Mouse (Mus musculus): ENCODE results near the gene Samd11. TPM values are rescaled to one million over a fixed set of nuclear protein-coding genes. Genes with fewer than 3 reads are reported as not detected.

Samd11 gene
- total RNA-seq, 2 experiments from 2014 or later = 3.9 to 4.7 TPM

- intact Hi-C loops (cut with DNase I) = no loop called here
- no peak for DNase-seq (ENCODE audit: low spot score in 2 of 2)
Measured at GRCm38 (mm10) chr4:156217022-156217669, 38.3 kb downstream of the Samd11 start.

GRCm38 (mm10) chr4:156216196-156216595 lies 39.3 kb downstream of the Samd11 start:
- no peak for DNase-seq (ENCODE audit: low spot score in 2 of 2)
- intact Hi-C loops (cut with DNase I) = no loop called here

DNA sequence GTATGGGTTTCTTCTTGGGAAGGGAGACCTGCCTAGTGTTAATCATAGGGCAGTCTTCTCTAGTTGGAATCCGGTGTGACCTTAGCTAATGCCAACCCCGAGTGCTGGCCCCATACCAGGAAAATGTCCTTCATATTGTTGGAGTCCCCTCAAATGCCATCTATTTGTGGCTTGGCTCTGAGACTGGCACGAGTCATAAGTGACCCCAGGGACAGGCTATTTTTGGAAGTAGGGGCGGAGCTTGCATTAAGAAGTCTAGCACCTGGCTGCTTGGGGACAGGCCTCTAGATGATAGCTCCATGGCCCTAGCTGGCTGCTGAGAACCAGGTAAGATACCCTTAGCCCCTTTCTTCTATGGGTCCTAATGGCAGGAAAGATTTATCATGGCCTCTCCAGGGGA lies 39.8 kb downstream of the Samd11 start, which contains the start of gene Perm1:
Gene Perm1, plus strand, starts transcription at position 220 of the 400 bp plus-strand sequence.
- no peak for DNase-seq (ENCODE audit: low spot score in 2 of 2)
- intact Hi-C loops (cut with DNase I) = no loop called here

GRCm38 (mm10) chr4:156213134-156213533 lies 42.3 kb downstream of the Samd11 start:
- intact Hi-C loops (cut with DNase I) = loop anchor here (2.0 kb wide), 1 partner anchor 14 kb away; no protein-coding TSS in a partner anchor

GRCm38 (mm10) chr4:156209963-156210635 lies 45.4 kb downstream of the Samd11 start:
- intact Hi-C loops (cut with DNase I) = no loop called here

More at GRCm38 (mm10) chr4:156213134-156213533, 42.3 kb downstream of the Samd11 start:
- no peak for DNase-seq (ENCODE audit: low spot score in 2 of 2)

GRCm38 (mm10) chr4:156208872-156209271 lies 46.6 kb downstream of the Samd11 start:
- intact Hi-C loops (cut with DNase I) = no loop called here
- DNase-seq (ENCODE audit: low spot score in 2 of 2) = no peak

More at GRCm38 (mm10) chr4:156209963-156210635, 45.4 kb downstream of the Samd11 start:
- DNase-seq (ENCODE audit: low spot score in 2 of 2) = no peak

DNA sequence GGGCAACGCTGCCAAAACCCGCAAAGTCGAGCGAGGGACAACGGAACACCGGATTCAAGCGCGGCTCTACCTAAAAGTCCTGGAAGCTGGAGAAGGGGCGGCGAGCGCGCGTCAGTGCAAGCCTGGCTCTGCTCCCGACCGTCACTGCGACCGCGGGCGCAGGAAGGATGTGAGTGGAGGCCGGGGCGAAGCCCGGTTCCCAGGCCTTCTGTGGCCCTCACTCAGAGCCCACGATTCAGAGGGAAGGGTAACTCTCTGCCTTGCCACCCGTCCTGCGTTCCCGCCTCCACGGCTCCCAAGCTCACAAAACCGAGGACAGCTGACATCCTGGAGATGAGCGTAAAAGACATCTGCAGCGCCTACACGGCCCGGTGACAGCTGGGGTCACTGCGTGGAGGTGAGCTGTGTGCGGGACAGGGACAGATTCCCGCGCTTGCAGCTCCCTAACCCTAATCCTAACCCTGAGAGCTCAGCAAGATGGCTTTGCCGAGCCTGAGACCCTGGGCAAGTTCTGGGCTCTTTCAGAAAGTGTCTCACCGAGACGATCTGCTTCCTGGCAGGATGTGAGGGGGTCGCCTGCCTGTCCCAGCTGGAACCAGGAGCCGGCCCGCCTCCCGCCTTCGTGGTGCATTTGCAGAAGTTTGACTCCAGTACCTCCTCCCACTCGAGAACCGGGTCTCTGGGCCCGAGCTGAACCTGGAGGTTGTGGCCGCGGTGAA lies 51.9 kb downstream of the Samd11 start:
- intact Hi-C loops (cut with DNase I) = loop anchor here (2.0 kb wide), 1 partner anchor 31 kb away; the partner anchor contains the start of gene Plekhn1
- DNase-seq (ENCODE audit: low spot score in 2 of 2) = peak in 1 of 2 experiments; percentile 19

DNA sequence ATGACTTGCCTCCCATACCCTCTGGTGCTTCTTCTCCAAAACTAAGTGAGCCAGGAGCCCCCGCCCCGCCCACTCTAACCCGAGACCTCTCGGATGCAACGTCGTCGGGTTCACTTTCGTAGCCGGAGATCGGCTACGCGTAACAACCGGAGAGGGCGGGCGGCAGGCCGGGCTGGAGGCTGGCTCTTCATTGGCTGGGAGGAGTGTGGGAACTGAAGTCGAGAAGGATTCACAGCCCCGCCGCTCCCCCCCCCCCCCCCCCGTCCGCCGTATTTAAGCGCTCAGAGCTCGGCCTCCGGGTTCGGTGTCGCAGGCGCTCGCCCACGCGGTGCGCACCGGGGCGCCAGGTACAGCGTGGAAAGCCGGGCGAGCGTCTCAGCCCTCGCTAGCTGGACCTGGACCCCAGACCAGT lies 52.5 kb downstream of the Samd11 start, which contains the start of gene AW011738:
Gene AW011738, plus strand, starts transcription at position 304 of the 412 bp plus-strand sequence.
- intact Hi-C loops (cut with DNase I) = loop anchor here (2.0 kb wide), 1 partner anchor 32 kb away; the partner anchor contains the start of gene Plekhn1
- DNase-seq (ENCODE audit: low spot score in 2 of 2) = peak; percentile 53 to 60

- intact Hi-C loops (cut with DNase I) = loop anchor here (2.0 kb wide), 1 partner anchor 32 kb away; the partner anchor contains the start of gene Plekhn1
- DNase-seq (ENCODE audit: low spot score in 2 of 2) = no peak
Measured at GRCm38 (mm10) chr4:156202462-156202893, 53.0 kb downstream of the Samd11 start.

- intact Hi-C loops (cut with DNase I) = no loop called here
- DNase-seq (ENCODE audit: low spot score in 2 of 2) = no peak
Measured at GRCm38 (mm10) chr4:156200623-156201475, 54.6 kb downstream of the Samd11 start, which contains the start of gene Isg15. TSS of gene Isg15 (minus strand) at chr4:156200818.

- DNase-seq (ENCODE audit: low spot score in 2 of 2) = peak; percentile 63 to 69
- intact Hi-C loops (cut with DNase I) = no loop called here
Measured at GRCm38 (mm10) chr4:156197829-156198205, 57.6 kb downstream of the Samd11 start.

- DNase-seq (ENCODE audit: low spot score in 2 of 2) = peak; percentile 41 to 59
- intact Hi-C loops (cut with DNase I) = no loop called here
Measured at GRCm38 (mm10) chr4:156197131-156197828, 58.2 kb downstream of the Samd11 start, which contains the start of gene Agrn. TSS of gene Agrn (minus strand) at chr4:156197488.

Small RNAs within 50 kb of the gene (microRNA-seq; reads per million reads assigned to microRNA genes)
- 3.3 reads per million, percentile 7 among the genes with 10 or more reads in this experiment for gene Mir7658

Other genes with a start within 250 kb of the Samd11 start
- 1 to 10 TPM in 1 of 2 experiments, under 1 TPM in 1; 0.39 to 1.9 TPM for gene Tnfrsf4, start 241.8 kb downstream of the Samd11 start, total RNA-seq (2021)
- gene Tnfrsf18, start 229.5 kb downstream of the Samd11 start, total RNA-seq (2021) = not detected
- not detected for gene Ttll10, start 196.2 kb downstream of the Samd11 start, total RNA-seq (2021)
- 10 to 100 TPM; 27.0 to 35.8 TPM for gene 9430015G10Rik, start 145.7 kb downstream of the Samd11 start, total RNA-seq (2021)
- 1 to 10 TPM in 1 of 2 experiments, under 1 TPM in 1; 0.84 to 1.1 TPM for gene Rnf223, start 125.1 kb downstream of the Samd11 start, total RNA-seq (2021)
- gene Agrn, start 58.2 kb downstream of the Samd11 start, total RNA-seq (2021) = 100 to 1,000 TPM; 126 to 150 TPM
- 1 to 10 TPM; 1.5 to 1.9 TPM for gene Isg15, start 54.8 kb downstream of the Samd11 start, total RNA-seq (2021)
- 1 to 10 TPM; 4.0 to 5.8 TPM for gene AW011738, start 52.4 kb downstream of the Samd11 start, total RNA-seq (2021)
- gene Perm1, start 39.8 kb downstream of the Samd11 start, total RNA-seq (2021) = under 1 TPM; 0.37 to 0.45 TPM
- 10 to 100 TPM; 32.4 to 42.9 TPM for gene Plekhn1, start 20.8 kb downstream of the Samd11 start, total RNA-seq (2021)
- 10 to 100 TPM; 64.4 to 68.0 TPM for gene Noc2l, start 19.6 kb downstream of the Samd11 start, total RNA-seq (2021)
- gene Vmn2r-ps159, start 75.4 kb upstream of the Samd11 start, total RNA-seq (2021) = not detected